Mouse (Mus musculus) lung, embryonic 16.5 days (tissue): ENCODE measurements around the gene Arhgap33. TPM values are rescaled to one million over a fixed set of nuclear protein-coding genes. Genes with fewer than 3 reads are reported as not detected.

Experiments
- ATAC-seq: fragments of 200-750 bp; cut with Nextera tagmentation; 2 replicates; pipeline ENCODE4 v1.8.0; 2017; ENCODE audit warnings: low read depth, mild to moderate bottlenecking, moderate library complexity
- H3K27ac ChIP-seq: fragments of 300-500 bp; sonication (generic); 2 replicates; pipeline ENCODE4 v1.5.1; 2014; ENCODE audit warnings: mild to moderate bottlenecking, control low read depth, low read length
- H3K27me3 ChIP-seq: fragments of 300-500 bp; sonication (generic); 2 replicates; pipeline ENCODE4 v1.6.1; 2014; ENCODE audit warnings: low read depth, low read length, mixed read lengths; ENCODE audit not compliant: control insufficient read depth, insufficient read depth
- H3K36me3 ChIP-seq: fragments of 300-500 bp; sonication (generic); 2 replicates; pipeline ENCODE4 v1.6.1; 2014; ENCODE audit warnings: low read length; ENCODE audit not compliant: control insufficient read depth, insufficient read depth
- H3K4me1 ChIP-seq: fragments of 300-500 bp; sonication (generic); replicated peaks from 2 replicates; pipeline ENCODE4 v1.6.1; 2014; ENCODE audit warnings: low read length, mixed read lengths; ENCODE audit not compliant: control insufficient read depth, insufficient read depth
- H3K4me2 ChIP-seq: fragments of 300-500 bp; sonication (generic); 2 replicates; pipeline ENCODE4 v1.6.1; 2014; ENCODE audit warnings: low read depth, low read length, control low read depth
- H3K4me3 ChIP-seq: fragments of 300-500 bp; sonication (generic); 2 replicates; pipeline ENCODE4 v1.5.1; 2014; ENCODE audit warnings: mild to moderate bottlenecking, low read length, control low read depth
- H3K9ac ChIP-seq: fragments of 300-500 bp; sonication (generic); 2 replicates; pipeline ENCODE4 v1.6.1; 2014; ENCODE audit warnings: low read length, control low read depth
- H3K9me3 ChIP-seq: fragments of 300-500 bp; sonication (generic); 2 replicates; pipeline ENCODE4 v1.6.1; 2016; ENCODE audit warnings: low read length; ENCODE audit not compliant: control insufficient read depth
- WGBS: fragments of 180-500 bp; shearing (Covaris S2); extraction: QIAGEN DNeasy Blood & Tissue Kit; methylation state at CpG from one replicate; pipeline ENCODE4 v1.1.7; 2014; 5-methylcytosine and 5-hydroxymethylcytosine counted together
- polyA plus RNA-seq: library from polyadenylated mRNA; unstranded; fragments of >200 nt; fragmentation: Nextera tagmentation; extraction: Ambion mirVana; gene quantifications from 2 replicates; pipeline ENCODE4 v1.2.1, GENCODE M21; 2015

Gene Arhgap33
- polyA plus RNA-seq, 1 experiment from 2014 or later: 7.8 TPM

GRCm38 (mm10) chr7:30533941-30534632, 773 bp downstream of the Arhgap33 start:
- 6% methylated on average over 22 of the region's 26 CpGs for WGBS

GRCm38 (mm10) chr7:30532931-30533330, 1.9 kb downstream of the Arhgap33 start:
- no peak for ATAC-seq
- Histone ChIP-seq H3K36me3 (peaks cover 29% of the 10 kb centered on the region), H3K9ac (peak overlapping the region; percentile 38; the same call in 1 of the 2 replicates), H3K4me3 (no peak overlapping the region), H3K4me2 (0 out of 2 replicates have a peak overlapping the region, but pooled peaks have one; percentile 5), H3K4me1 (peaks cover 17% of the 10 kb centered on the region), H3K27ac (no peak overlapping the region), H3K27me3 (no peaks in the 10 kb centered on the region), H3K9me3 (no peaks in the 10 kb centered on the region)
- WGBS: 21% methylated on average over 8 of the region's 8 CpGs

More at GRCm38 (mm10) chr7:30533941-30534632, 773 bp downstream of the Arhgap33 start:
- H3K36me3 ChIP-seq: peaks cover 20% of the 10 kb centered on the region
- ATAC-seq: no peak
- no peaks in the 10 kb centered on the region for H3K9me3 ChIP-seq
- peak overlapping the region; percentile 85 for H3K4me3 ChIP-seq
- peaks cover 17% of the 10 kb centered on the region for H3K4me1 ChIP-seq
- H3K4me2 ChIP-seq: peak overlapping the region; percentile 95
- H3K9ac ChIP-seq: peak overlapping the region; percentile 80
- no peak overlapping the region; the same call in 1 of the 2 replicates for H3K27ac ChIP-seq
- no peaks in the 10 kb centered on the region for H3K27me3 ChIP-seq

- 75% methylated on average over 9 of the region's 9 CpGs for WGBS
- Histone ChIP-seq H3K27me3 (no peaks in the 10 kb centered on the region), H3K9me3 (no peaks in the 10 kb centered on the region), H3K36me3 (peaks cover 36% of the 10 kb centered on the region), H3K27ac (no peak overlapping the region), H3K4me1 (peaks cover 22% of the 10 kb centered on the region), H3K9ac (no peak overlapping the region), H3K4me3 (no peak overlapping the region), H3K4me2 (no peak overlapping the region)
- ATAC-seq: no peak
Measured at GRCm38 (mm10) chr7:30531291-30531815, 3.5 kb downstream of the Arhgap33 start.

- H3K36me3 ChIP-seq: peaks cover 34% of the 10 kb centered on the region
- H3K4me3 ChIP-seq: no peak overlapping the region
- ATAC-seq: no peak
- no peaks in the 10 kb centered on the region for H3K27me3 ChIP-seq
- WGBS: 85% methylated on average over 14 of the region's 14 CpGs
- peak overlapping the region; percentile 34; the same call in 1 of the 2 replicates for H3K9ac ChIP-seq
- no peak overlapping the region for H3K27ac ChIP-seq
- peaks cover 10% of the 10 kb centered on the region for H3K4me1 ChIP-seq
- H3K4me2 ChIP-seq: no peak overlapping the region
- H3K9me3 ChIP-seq: no peaks in the 10 kb centered on the region
Measured at GRCm38 (mm10) chr7:30526981-30527380, 7.9 kb downstream of the Arhgap33 start.

- WGBS: 32% methylated on average over 17 of the region's 17 CpGs
- ATAC-seq: 0 out of 2 replicates have a peak, but pooled peaks have one; percentile 3
- peak overlapping the region; percentile 59 for H3K27ac ChIP-seq
Measured at GRCm38 (mm10) chr7:30526399-30526798, 8.5 kb downstream of the Arhgap33 start.

GRCm38 (mm10) chr7:30525954-30526353, 8.9 kb downstream of the Arhgap33 start:
- ATAC-seq: peak; percentile 58
- Histone ChIP-seq H3K4me2 (peak overlapping the region; percentile 32), H3K4me1 (peaks cover 10% of the 10 kb centered on the region), H3K36me3 (peaks cover 28% of the 10 kb centered on the region), H3K27ac (peak overlapping the region; percentile 59), H3K9me3 (no peaks in the 10 kb centered on the region), H3K4me3 (no peak overlapping the region), H3K9ac (peak overlapping the region; percentile 34), H3K27me3 (no peaks in the 10 kb centered on the region)
- 21% methylated on average over 10 of the region's 10 CpGs for WGBS

More at GRCm38 (mm10) chr7:30526399-30526798, 8.5 kb downstream of the Arhgap33 start:
- H3K9me3 ChIP-seq: no peaks in the 10 kb centered on the region
- peak overlapping the region; percentile 32 for H3K4me2 ChIP-seq
- H3K9ac ChIP-seq: peak overlapping the region; percentile 34
- no peaks in the 10 kb centered on the region for H3K27me3 ChIP-seq
- no peak overlapping the region for H3K4me3 ChIP-seq
- H3K36me3 ChIP-seq: peaks cover 29% of the 10 kb centered on the region
- H3K4me1 ChIP-seq: peaks cover 10% of the 10 kb centered on the region

GRCm38 (mm10) chr7:30524487-30524886, 10.4 kb downstream of the Arhgap33 start:
- 86% methylated on average over 6 of the region's 6 CpGs for WGBS
- peaks cover 10% of the 10 kb centered on the region for H3K4me1 ChIP-seq
- ATAC-seq: no peak
- H3K4me3 ChIP-seq: no peak overlapping the region
- H3K27me3 ChIP-seq: no peaks in the 10 kb centered on the region
- H3K36me3 ChIP-seq: peaks cover 21% of the 10 kb centered on the region
- H3K4me2 ChIP-seq: no peak overlapping the region
- H3K9ac ChIP-seq: no peak overlapping the region
- H3K9me3 ChIP-seq: no peaks in the 10 kb centered on the region
- H3K27ac ChIP-seq: no peak overlapping the region

- Histone ChIP-seq H3K27ac (no peak overlapping the region), H3K36me3 (peaks cover 8% of the 10 kb centered on the region; the same call in 1 of the 2 replicates), H3K4me1 (peaks cover 10% of the 10 kb centered on the region), H3K4me3 (no peak overlapping the region), H3K27me3 (no peaks in the 10 kb centered on the region), H3K4me2 (no peak overlapping the region), H3K9ac (no peak overlapping the region), H3K9me3 (no peaks in the 10 kb centered on the region)
- ATAC-seq: no peak
- WGBS: 84% methylated on average over 10 of the region's 10 CpGs
Measured at GRCm38 (mm10) chr7:30522871-30523270, 12.0 kb downstream of the Arhgap33 start.

GRCm38 (mm10) chr7:30520856-30521255, 14.0 kb downstream of the Arhgap33 start:
- no peak for ATAC-seq
- Histone ChIP-seq H3K27ac (no peak overlapping the region), H3K4me2 (no peak overlapping the region), H3K4me3 (no peak overlapping the region), H3K9me3 (no peaks in the 10 kb centered on the region), H3K36me3 (peaks cover 2% of the 10 kb centered on the region; the same call in 1 of the 2 replicates), H3K4me1 (no peaks in the 10 kb centered on the region), H3K9ac (no peak overlapping the region), H3K27me3 (no peaks in the 10 kb centered on the region)
- WGBS: 76% methylated on average over 5 of the region's 5 CpGs
